Mouse (Mus musculus): Measurements from ENCODE around the gene Bicral.

DNA sequence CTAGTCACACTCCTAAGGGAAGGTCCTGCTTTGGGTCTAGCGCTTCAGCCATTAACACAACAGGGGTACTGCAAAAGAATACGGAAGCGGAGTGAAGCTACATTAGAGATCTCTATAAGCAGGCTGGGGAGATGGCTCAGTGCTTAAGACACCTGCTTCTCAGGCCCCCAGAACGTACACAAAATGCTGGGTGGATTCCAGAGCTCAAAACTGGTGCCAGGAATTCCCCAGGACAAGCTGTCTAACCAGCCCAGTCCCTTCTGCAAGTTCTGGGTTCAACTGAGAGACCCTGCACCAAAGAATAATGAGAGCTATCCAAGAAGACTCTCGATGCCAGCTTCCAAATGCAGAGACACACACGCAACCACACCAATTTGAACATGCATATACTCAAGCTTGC, 23.4 kb upstream of the Bicral start:
- TF ChIP-seq CTCF (conservative IDR thresholded peaks at IDR 0.05; ENCODE audit: insufficient read depth, insufficient read length, low read depth, low read length) (no peak), POLR2A (IDR thresholded peaks at IDR 0.05; ENCODE audit: low read depth, low read length) (no peak)
